Mouse (Mus musculus) hindbrain, embryonic 14.5 days (tissue): ENCODE data around the gene Hoxb6. TPM values are rescaled to one million over a fixed set of nuclear protein-coding genes. Genes with fewer than 3 reads are reported as not detected.

Source experiments
- ATAC-seq: fragments of 200-750 bp; cut with Nextera tagmentation; 2 replicates; pipeline ENCODE4 v1.8.0; 2017; ENCODE audit warnings: moderate number of reproducible peaks, mild to moderate bottlenecking, moderate TSS enrichment, moderate library complexity; ENCODE audit not compliant: low FRiP score
- DNase-seq: peaks from one replicate; pipeline ENCODE4 v3.0.0-alpha.2; 2015; ENCODE audit warnings: low spot score
- H3K27ac ChIP-seq: fragments of 300-500 bp; sonication (generic); 2 replicates; pipeline ENCODE4 v1.5.1; 2014; ENCODE audit warnings: mild to moderate bottlenecking, moderate library complexity
- H3K27me3 ChIP-seq: fragments of 300-500 bp; sonication (generic); 2 replicates; pipeline ENCODE4 v1.6.1; 2014; ENCODE audit warnings: mild to moderate bottlenecking, low read length, mixed read lengths; ENCODE audit not compliant: control insufficient read depth, insufficient read depth
- H3K36me3 ChIP-seq: fragments of 300-500 bp; sonication (generic); replicated peaks from 2 replicates; pipeline ENCODE4 v1.6.1; 2014; ENCODE audit not compliant: control insufficient read depth, insufficient read depth
- H3K4me1 ChIP-seq: fragments of 300-500 bp; sonication (generic); replicated peaks from 2 replicates; pipeline ENCODE4 v1.6.1; 2014; ENCODE audit warnings: antibody characterized with exemption, low read length, mixed read lengths; ENCODE audit not compliant: control insufficient read depth, insufficient read depth
- H3K4me2 ChIP-seq: fragments of 300-500 bp; sonication (generic); replicated peaks from 2 replicates; pipeline ENCODE4 v1.6.1; 2014; ENCODE audit warnings: mild to moderate bottlenecking, moderate library complexity
- H3K4me3 ChIP-seq: fragments of 300-500 bp; sonication (generic); replicated peaks from 2 replicates; pipeline ENCODE4 v1.5.1; 2014; ENCODE audit warnings: mild to moderate bottlenecking, low read length
- H3K9ac ChIP-seq: fragments of 300-500 bp; sonication (generic); 2 replicates; pipeline ENCODE4 v1.6.1; 2014
- H3K9me3 ChIP-seq: fragments of 300-500 bp; sonication (generic); 2 replicates; pipeline ENCODE4 v1.6.1; 2016; ENCODE audit warnings: low read length; ENCODE audit not compliant: control insufficient read depth
- WGBS: fragments of 180-500 bp; shearing (Covaris S2); extraction: QIAGEN DNeasy Blood & Tissue Kit; methylation state at CpG from one replicate; pipeline ENCODE4 v1.1.7; 2014; 5-methylcytosine and 5-hydroxymethylcytosine counted together
- polyA plus RNA-seq: library from polyadenylated mRNA; unstranded; fragments of >200 nt; fragmentation: Nextera tagmentation; extraction: Ambion mirVana; gene quantifications from 2 replicates; pipeline ENCODE4 v1.2.1, GENCODE M21; 2014

Hoxb6 gene
- polyA plus RNA-seq, 1 experiment from 2014 or later, result 90.1 TPM

DNA sequence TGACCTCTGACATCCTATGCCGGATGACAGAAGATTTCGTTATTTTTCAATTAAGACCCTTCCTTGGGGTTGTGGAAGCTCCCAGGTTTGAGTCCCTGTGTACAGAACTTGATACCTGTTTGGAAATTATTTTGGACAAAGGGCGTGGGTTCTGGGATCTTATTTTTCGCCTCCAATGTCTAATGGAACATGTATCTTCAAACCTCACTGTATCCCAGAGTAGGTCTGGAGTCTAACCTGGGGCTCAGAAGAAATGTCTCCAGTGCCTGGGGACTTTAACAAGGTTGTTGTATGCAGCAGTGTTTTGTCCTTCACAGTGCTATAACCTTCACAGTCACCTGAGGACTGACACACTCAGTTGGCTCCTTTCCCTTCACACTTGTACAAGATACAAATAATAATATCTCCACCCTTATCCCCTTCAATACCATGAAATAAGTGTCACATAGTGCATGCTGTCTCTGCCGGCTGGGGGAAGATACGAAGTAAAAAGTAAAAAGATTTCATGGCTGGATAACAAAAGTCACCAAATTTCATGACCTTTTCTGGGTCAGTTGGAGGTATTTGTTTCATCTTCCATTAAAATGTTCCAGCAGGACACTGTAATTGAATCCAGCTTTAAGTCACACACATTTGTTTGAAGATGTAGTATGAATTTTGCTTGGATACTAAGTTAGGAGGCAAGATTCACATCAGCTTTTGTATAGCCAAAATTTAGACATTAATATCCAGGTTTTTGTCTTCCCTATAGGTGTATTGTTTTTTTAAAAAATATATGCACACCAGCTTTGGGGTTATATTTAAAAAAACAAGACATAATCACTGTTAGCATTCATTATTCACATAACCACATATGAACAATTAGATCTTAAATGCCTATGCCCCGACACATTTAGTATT is 25.0 kb upstream of the Hoxb6 start:
- Histone ChIP-seq H3K4me1 (no peaks in the 10 kb centered on the region), H3K9ac (no peak overlapping the region), H3K9me3 (no peaks in the 10 kb centered on the region), H3K27me3 (peaks cover 100% of the 10 kb centered on the region), H3K4me2 (no peak overlapping the region), H3K4me3 (no peak overlapping the region), H3K27ac (no peak overlapping the region), H3K36me3 (no peaks in the 10 kb centered on the region)
- WGBS, result 11% methylated on average over 7 of the region's 7 CpGs
- no peak for DNase-seq
- no peak for ATAC-seq

DNA sequence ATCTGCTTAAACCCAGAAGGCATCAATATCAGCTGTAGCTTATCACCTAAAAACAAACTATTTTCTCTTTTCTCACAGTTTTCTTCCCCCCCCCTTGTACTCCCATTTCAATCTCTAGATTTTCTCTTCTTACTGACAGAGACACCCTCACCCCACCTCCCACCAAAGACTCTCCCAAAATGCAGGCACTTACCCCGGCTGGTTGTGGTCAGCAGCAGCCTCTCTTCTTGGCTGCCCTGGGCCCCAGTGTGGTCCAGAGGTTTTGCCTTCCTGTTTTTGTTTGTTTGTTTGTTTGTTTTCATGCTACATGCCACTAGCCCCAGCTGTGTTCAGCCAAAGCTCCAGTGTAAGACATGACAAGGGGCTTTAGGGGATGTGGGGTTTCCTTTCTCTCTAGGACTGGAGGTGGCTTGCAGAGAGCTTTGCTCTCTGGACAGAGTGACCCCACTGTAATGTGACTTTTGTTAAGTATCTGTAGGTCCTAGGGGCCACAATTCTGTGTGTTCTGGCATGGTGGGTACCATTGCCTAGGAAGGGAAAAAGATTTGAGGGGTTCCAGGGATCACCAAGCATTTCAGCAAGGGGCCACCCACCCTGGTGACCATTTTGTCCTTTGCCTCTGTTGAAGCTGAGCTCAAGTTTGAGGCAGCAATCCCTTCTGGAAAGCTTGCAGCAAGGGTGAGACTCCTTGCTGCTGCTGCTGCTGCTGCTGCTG is 24.1 kb upstream of the Hoxb6 start:
- Histone ChIP-seq H3K9ac (no peak overlapping the region), H3K27me3 (peaks cover 100% of the 10 kb centered on the region), H3K4me3 (no peak overlapping the region), H3K36me3 (no peaks in the 10 kb centered on the region), H3K27ac (no peak overlapping the region), H3K4me2 (no peak overlapping the region), H3K4me1 (no peaks in the 10 kb centered on the region), H3K9me3 (no peaks in the 10 kb centered on the region)
- no peak for ATAC-seq
- WGBS, result 0% methylated on average over 1 of the region's 1 CpGs
- no peak for DNase-seq

DNA sequence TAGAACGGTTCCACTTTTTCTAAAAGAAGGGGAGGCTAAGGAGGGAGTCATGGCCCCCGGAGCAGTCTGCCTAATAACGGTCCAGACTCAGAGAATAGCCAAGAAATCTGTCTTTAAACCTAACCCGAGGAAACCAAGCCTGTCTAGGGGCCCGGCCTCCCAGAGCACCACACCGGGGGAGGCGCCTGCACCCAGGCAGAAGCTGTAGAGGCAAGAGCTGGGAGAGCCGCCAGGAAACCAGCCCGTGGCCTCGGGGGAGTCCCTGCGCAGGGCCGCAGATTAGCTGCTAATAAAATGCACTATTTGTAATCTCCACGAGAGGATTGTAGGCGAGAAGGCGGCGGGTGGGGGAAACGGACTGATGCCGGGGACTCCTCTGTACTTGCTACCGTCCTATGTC is 22.4 kb upstream of the Hoxb6 start:
- H3K4me2 ChIP-seq, result no peak overlapping the region
- no peaks in the 10 kb centered on the region for H3K9me3 ChIP-seq

DNA sequence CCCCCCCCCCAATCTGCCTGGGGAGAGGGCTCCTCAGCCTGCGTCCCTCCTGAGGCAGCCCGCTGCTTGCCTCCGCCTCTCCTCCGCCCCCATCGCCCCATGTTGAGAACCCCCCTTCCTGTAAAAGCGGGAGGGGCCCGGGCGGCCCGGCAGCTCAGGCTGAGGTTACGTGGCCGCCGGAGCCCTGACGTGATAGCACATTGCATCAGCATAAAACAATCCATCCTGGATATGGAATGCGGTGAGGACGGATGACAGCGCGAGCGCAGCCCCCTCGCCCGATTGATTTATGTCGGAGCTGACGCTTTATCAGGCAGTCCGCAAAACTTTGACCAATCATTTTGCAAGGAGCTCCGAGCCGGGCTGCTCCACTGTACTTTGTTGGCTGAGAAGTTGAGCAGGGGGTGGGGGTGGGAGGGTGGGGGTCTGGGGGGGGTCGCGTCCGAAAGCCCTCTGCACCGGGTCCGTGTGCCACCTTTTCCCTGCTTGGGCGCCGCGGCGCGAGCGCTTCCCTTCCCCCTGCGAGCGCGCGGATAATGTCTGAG is 21.2 kb upstream of the Hoxb6 start, which contains the start of gene Hoxb9:
Hoxb9 (plus strand) TSS at position 462 of the 545 bp plus-strand sequence.
- Histone ChIP-seq H3K9ac (no peak within 1 kb of the TSS), H3K4me1 (no peaks in the 10 kb centered on the region)
- no peak for ATAC-seq

More for the DNA sequence above, 22.4 kb upstream of the Hoxb6 start:
- H3K27ac ChIP-seq, result no peak overlapping the region
- no peaks in the 10 kb centered on the region for H3K36me3 ChIP-seq
- ATAC-seq (no peak), DNase-seq (no peak)
- H3K9ac ChIP-seq, result no peak overlapping the region
- under 1% methylated on average over 19 of the region's 19 CpGs for WGBS
- peaks cover 100% of the 10 kb centered on the region for H3K27me3 ChIP-seq
- H3K4me1 ChIP-seq, result no peaks in the 10 kb centered on the region
- H3K4me3 ChIP-seq, result no peak overlapping the region

DNA sequence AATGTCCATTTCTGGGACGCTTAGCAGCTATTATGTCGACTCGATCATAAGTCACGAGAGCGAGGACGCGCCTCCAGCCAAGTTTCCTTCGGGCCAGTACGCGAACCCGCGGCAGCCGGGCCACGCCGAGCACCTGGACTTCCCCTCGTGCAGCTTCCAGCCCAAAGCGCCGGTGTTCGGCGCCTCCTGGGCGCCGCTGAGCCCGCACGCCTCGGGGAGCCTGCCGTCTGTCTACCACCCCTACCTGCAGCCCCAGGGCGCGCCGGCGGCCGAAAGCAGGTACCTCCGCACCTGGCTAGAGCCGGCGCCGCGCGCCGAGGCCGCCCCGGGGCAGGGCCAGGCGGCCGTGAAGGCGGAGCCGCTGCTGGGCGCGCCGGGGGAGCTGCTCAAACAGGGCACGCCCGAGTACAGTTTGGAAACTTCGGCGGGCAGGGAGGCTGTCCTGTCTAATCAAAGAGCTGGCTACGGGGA is 20.7 kb upstream of the Hoxb6 start:
- no peak for DNase-seq
- H3K4me2 ChIP-seq, result peak overlapping the region; percentile 8
- under 1% methylated on average over 51 of the region's 52 CpGs for WGBS
- H3K9me3 ChIP-seq, result no peaks in the 10 kb centered on the region
- no peak overlapping the region for H3K9ac ChIP-seq
- no peak overlapping the region for H3K27ac ChIP-seq
- H3K36me3 ChIP-seq, result no peaks in the 10 kb centered on the region
- peak overlapping the region; percentile 23 for H3K4me3 ChIP-seq
- peaks cover 100% of the 10 kb centered on the region for H3K27me3 ChIP-seq
- ATAC-seq, result no peak
- H3K4me1 ChIP-seq, result no peaks in the 10 kb centered on the region

More for the DNA sequence above, 21.2 kb upstream of the Hoxb6 start, which contains the start of gene Hoxb9:
- Histone ChIP-seq H3K4me2 (peak within 1 kb of the TSS; percentile 8), H3K4me3 (peak within 1 kb of the TSS; percentile 23), H3K27ac (no peak within 1 kb of the TSS), H3K36me3 (no peaks in the 10 kb centered on the region), H3K27me3 (peaks cover 100% of the 10 kb centered on the region), H3K9me3 (no peaks in the 10 kb centered on the region)
- DNase-seq, result no peak
- WGBS, result under 1% methylated on average over 40 of the region's 40 CpGs

DNA sequence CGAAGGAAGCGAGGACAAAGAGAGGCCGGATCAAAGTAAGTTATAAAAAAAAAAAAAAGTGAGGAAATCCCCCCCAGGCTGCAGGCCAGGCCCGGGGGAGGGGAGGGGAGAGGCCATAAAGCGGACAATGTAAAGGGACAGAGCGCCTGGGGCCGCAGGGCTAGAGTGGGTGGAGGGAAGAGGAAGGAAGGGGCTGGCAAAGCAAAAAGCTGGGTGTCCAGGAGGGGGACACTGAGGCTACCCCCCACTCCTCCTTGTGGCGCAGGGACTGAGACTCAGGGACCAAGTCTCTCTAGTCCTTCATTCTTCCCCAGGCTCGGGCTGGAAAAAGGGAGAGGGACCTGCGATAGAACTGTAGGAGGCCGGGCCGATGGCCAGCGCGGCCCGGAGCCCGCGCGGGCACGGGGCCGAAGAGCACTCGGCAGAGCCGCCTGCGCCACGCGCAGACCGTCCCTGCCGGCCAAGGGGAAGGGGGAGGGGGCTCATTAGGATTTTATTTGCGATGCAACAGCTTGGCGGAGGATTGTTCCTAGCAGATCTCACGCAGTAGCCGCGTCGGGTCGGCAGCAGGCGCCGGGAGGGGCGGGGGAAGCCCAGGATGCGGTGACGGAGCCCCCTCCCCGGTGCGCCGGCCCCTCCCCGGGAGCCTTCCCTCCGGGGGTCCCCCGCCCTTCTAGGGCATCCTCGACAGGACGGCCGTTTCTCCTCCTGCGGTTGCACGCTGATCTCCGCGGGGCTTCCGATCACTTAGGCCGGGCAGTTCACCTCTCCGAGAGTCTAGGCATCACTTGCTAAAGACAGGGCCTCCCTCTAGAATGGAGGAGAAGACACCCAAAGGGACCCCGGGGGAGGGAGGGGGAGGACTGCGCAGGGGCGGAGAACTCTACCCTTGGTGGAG is 20.0 kb upstream of the Hoxb6 start:
- WGBS, result under 1% methylated on average over 56 of the region's 58 CpGs
- DNase-seq, result no peak
- no peak overlapping the region for H3K27ac ChIP-seq

DNA sequence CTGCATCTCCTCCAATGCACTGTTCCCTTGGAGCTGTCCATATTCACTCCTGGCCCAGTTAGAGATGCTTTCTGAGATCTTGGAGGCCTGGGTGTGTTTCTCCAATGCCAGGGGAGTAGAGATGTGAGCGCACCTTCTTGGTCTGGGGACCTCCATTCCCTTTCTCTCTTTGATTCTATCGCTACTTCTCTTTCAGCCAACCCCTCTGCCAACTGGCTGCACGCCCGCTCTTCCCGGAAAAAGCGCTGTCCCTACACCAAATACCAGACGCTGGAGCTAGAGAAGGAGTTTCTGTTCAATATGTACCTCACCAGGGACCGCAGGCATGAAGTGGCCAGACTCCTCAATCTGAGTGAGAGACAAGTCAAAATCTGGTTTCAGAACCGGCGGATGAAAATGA is 17.8 kb upstream of the Hoxb6 start:
- no peak overlapping the region for H3K27ac ChIP-seq
- no peak overlapping the region for H3K9ac ChIP-seq
- no peak for DNase-seq
- H3K4me2 ChIP-seq, result no peak overlapping the region
- H3K27me3 ChIP-seq, result peaks cover 99% of the 10 kb centered on the region
- H3K36me3 ChIP-seq, result no peaks in the 10 kb centered on the region
- no peak overlapping the region for H3K4me3 ChIP-seq
- no peaks in the 10 kb centered on the region for H3K9me3 ChIP-seq
- WGBS, result 6% methylated on average over 10 of the region's 10 CpGs
- ATAC-seq, result no peak
- no peaks in the 10 kb centered on the region for H3K4me1 ChIP-seq

More for the DNA sequence above, 20.0 kb upstream of the Hoxb6 start:
- Histone ChIP-seq H3K4me1 (no peaks in the 10 kb centered on the region), H3K27me3 (peaks cover 100% of the 10 kb centered on the region), H3K4me2 (peak overlapping the region; percentile 8), H3K36me3 (no peaks in the 10 kb centered on the region), H3K4me3 (peak overlapping the region; percentile 23), H3K9ac (no peak overlapping the region), H3K9me3 (no peaks in the 10 kb centered on the region)
- ATAC-seq, result no peak

DNA sequence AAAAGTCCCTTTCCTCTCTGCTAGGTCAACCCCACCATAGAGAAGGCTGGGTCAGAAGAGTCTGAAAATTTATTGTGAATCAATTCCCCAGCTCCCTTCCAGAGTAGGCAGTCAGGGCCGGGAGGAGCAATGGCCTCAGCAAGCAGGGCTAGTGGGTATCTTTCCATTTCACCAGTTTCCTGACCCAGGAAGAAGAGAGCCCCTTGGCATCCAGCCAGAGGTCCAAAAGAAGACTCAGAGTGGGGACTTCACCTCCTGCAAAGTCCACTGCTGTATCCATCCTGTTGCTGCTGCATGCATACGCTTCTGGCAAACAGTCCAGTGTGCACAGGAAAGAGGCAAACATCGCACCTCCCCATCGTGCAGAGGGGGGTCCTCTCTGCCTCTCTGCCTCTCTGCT is 16.4 kb upstream of the Hoxb6 start:
- H3K27ac ChIP-seq, result no peak overlapping the region
- H3K4me2 ChIP-seq, result no peak overlapping the region
- no peaks in the 10 kb centered on the region for H3K9me3 ChIP-seq
- 7% methylated on average over 4 of the region's 4 CpGs for WGBS
- peaks cover 99% of the 10 kb centered on the region for H3K27me3 ChIP-seq
- no peaks in the 10 kb centered on the region for H3K4me1 ChIP-seq
- no peak overlapping the region for H3K9ac ChIP-seq
- DNase-seq (no peak), ATAC-seq (no peak)
- H3K36me3 ChIP-seq, result no peaks in the 10 kb centered on the region
- H3K4me3 ChIP-seq, result no peak overlapping the region
